Mouse (Mus musculus) midbrain, embryonic 14.5 days (tissue): ENCODE data around the gene Lingo1. TPM values are rescaled to one million over a fixed set of nuclear protein-coding genes. Genes with fewer than 3 reads are reported as not detected.

Source experiments
- ATAC-seq: fragments of 200-750 bp; cut with Nextera tagmentation; 2 replicates; pipeline ENCODE4 v1.8.0; 2017; ENCODE audit warnings: moderate number of reproducible peaks, moderate library complexity; ENCODE audit not compliant: low FRiP score, low TSS enrichment
- DNase-seq: peaks from one replicate; pipeline ENCODE4 v3.0.0-alpha.2; 2015
- H3K27ac ChIP-seq: fragments of 300-500 bp; sonication (generic); replicated peaks from 2 replicates; pipeline ENCODE4 v1.5.1; 2014; ENCODE audit warnings: mild to moderate bottlenecking, low read depth, low read length, moderate library complexity
- H3K27me3 ChIP-seq: fragments of 300-500 bp; sonication (generic); 2 replicates; pipeline ENCODE4 v1.6.1; 2014; ENCODE audit warnings: low read length, control low read depth, mixed read lengths; ENCODE audit not compliant: control insufficient read depth, insufficient read depth
- H3K36me3 ChIP-seq: fragments of 300-500 bp; sonication (generic); 2 replicates; pipeline ENCODE4 v1.6.1; 2014; ENCODE audit warnings: low read length, control low read depth; ENCODE audit not compliant: control insufficient read depth, insufficient read depth
- H3K4me1 ChIP-seq: fragments of 300-500 bp; sonication (generic); 2 replicates; pipeline ENCODE4 v1.6.1; 2014; ENCODE audit warnings: mild to moderate bottlenecking, antibody characterized with exemption, low read length, control low read depth; ENCODE audit not compliant: control insufficient read depth, insufficient read depth
- H3K4me2 ChIP-seq: fragments of 300-500 bp; sonication (generic); 2 replicates; pipeline ENCODE4 v1.6.1; 2014; ENCODE audit warnings: mild to moderate bottlenecking, low read length, moderate library complexity
- H3K4me3 ChIP-seq: fragments of 300-500 bp; sonication (generic); replicated peaks from 2 replicates; pipeline ENCODE4 v1.5.1; 2014; ENCODE audit warnings: low read depth, low read length
- H3K9ac ChIP-seq: fragments of 300-500 bp; sonication (generic); replicated peaks from 2 replicates; pipeline ENCODE4 v1.6.1; 2014; ENCODE audit warnings: mild to moderate bottlenecking, low read length, moderate library complexity
- H3K9me3 ChIP-seq: fragments of 300-500 bp; sonication (generic); 2 replicates; pipeline ENCODE4 v1.6.1; 2016; ENCODE audit warnings: low read length, control low read depth, mixed read lengths; ENCODE audit not compliant: control insufficient read depth
- WGBS: fragments of 180-500 bp; shearing (Covaris S2); extraction: QIAGEN DNeasy Blood & Tissue Kit; methylation state at CpG from one replicate; pipeline ENCODE4 v1.1.7; 2014; 5-methylcytosine and 5-hydroxymethylcytosine counted together
- polyA plus RNA-seq: library from polyadenylated mRNA; unstranded; fragments of >200 nt; fragmentation: Nextera tagmentation; extraction: Ambion mirVana; gene quantifications from 2 replicates; pipeline ENCODE4 v1.2.1, GENCODE M21; 2014

Lingo1 gene
- polyA plus RNA-seq, 1 experiment from 2014 or later: 49.4 TPM

GRCm38 (mm10) chr9:56662946-56663345, 133.3 kb downstream of the Lingo1 start:
- no peaks in the 10 kb centered on the region for H3K36me3 ChIP-seq
- H3K27ac ChIP-seq: no peak overlapping the region
- H3K4me3 ChIP-seq: no peak overlapping the region
- DNase-seq (no peak), ATAC-seq (no peak)
- 71% methylated on average over 7 of the region's 7 CpGs for WGBS
- no peaks in the 10 kb centered on the region for H3K27me3 ChIP-seq
- H3K9ac ChIP-seq: no peak overlapping the region
- H3K4me1 ChIP-seq: no peaks in the 10 kb centered on the region
- no peaks in the 10 kb centered on the region for H3K9me3 ChIP-seq
- no peak overlapping the region for H3K4me2 ChIP-seq

- no peak for ATAC-seq
- Histone ChIP-seq H3K27me3 (no peaks in the 10 kb centered on the region), H3K4me3 (no peak overlapping the region), H3K4me2 (no peak overlapping the region), H3K27ac (no peak overlapping the region), H3K9ac (no peak overlapping the region), H3K4me1 (0 out of 2 replicates have a peak, but pooled peaks cover 1% of the 10 kb centered on the region), H3K9me3 (no peaks in the 10 kb centered on the region), H3K36me3 (no peaks in the 10 kb centered on the region)
- DNase-seq: no peak
- 62% methylated on average over 3 of the region's 3 CpGs for WGBS
These were observed 133.9 kb downstream of the Lingo1 start for GRCm38 (mm10) chr9:56662405-56662804.

GRCm38 (mm10) chr9:56661217-56661840, 134.9 kb downstream of the Lingo1 start:
- H3K9me3 ChIP-seq: no peaks in the 10 kb centered on the region
- DNase-seq (no peak), ATAC-seq (no peak)
- no peak overlapping the region for H3K27ac ChIP-seq
- peaks cover 9% of the 10 kb centered on the region; the same call in 1 of the 2 replicates for H3K4me1 ChIP-seq
- 83% methylated on average over 3 of the region's 3 CpGs for WGBS
- no peak overlapping the region for H3K9ac ChIP-seq
- no peak overlapping the region for H3K4me3 ChIP-seq
- no peaks in the 10 kb centered on the region for H3K36me3 ChIP-seq
- no peak overlapping the region for H3K4me2 ChIP-seq
- H3K27me3 ChIP-seq: no peaks in the 10 kb centered on the region

- Histone ChIP-seq H3K4me2 (no peak overlapping the region), H3K27ac (no peak overlapping the region), H3K9me3 (no peaks in the 10 kb centered on the region), H3K9ac (no peak overlapping the region), H3K36me3 (no peaks in the 10 kb centered on the region), H3K4me3 (no peak overlapping the region), H3K4me1 (peaks cover 18% of the 10 kb centered on the region), H3K27me3 (0 out of 2 replicates have a peak, but pooled peaks cover 3% of the 10 kb centered on the region)
- no peak for ATAC-seq
- DNase-seq: no peak
- 84% methylated on average over 4 of the region's 4 CpGs for WGBS
These were observed 137.7 kb downstream of the Lingo1 start for GRCm38 (mm10) chr9:56658580-56658979.

- peaks cover 18% of the 10 kb centered on the region for H3K4me1 ChIP-seq
- 85% methylated on average over 6 of the region's 6 CpGs for WGBS
- no peak for ATAC-seq
- no peak overlapping the region for H3K27ac ChIP-seq
- 0 out of 2 replicates have a peak, but pooled peaks cover 3% of the 10 kb centered on the region for H3K27me3 ChIP-seq
- H3K9me3 ChIP-seq: no peaks in the 10 kb centered on the region
- H3K9ac ChIP-seq: no peak overlapping the region
- no peak for DNase-seq
- H3K4me2 ChIP-seq: no peak overlapping the region
- no peak overlapping the region for H3K4me3 ChIP-seq
- H3K36me3 ChIP-seq: no peaks in the 10 kb centered on the region
These were observed 138.3 kb downstream of the Lingo1 start for GRCm38 (mm10) chr9:56657996-56658398.

GRCm38 (mm10) chr9:56656766-56657542, 139.3 kb downstream of the Lingo1 start:
- DNase-seq: no peak
- no peaks in the 10 kb centered on the region for H3K36me3 ChIP-seq
- H3K4me1 ChIP-seq: peaks cover 18% of the 10 kb centered on the region
- H3K4me2 ChIP-seq: no peak overlapping the region
- no peak overlapping the region for H3K9ac ChIP-seq
- H3K27ac ChIP-seq: no peak overlapping the region
- ATAC-seq: no peak; the same call in 1 of the 2 replicates
- WGBS: 55% methylated on average over 16 of the region's 16 CpGs
- H3K4me3 ChIP-seq: no peak overlapping the region
- H3K9me3 ChIP-seq: no peaks in the 10 kb centered on the region
- 0 out of 2 replicates have a peak, but pooled peaks cover 3% of the 10 kb centered on the region for H3K27me3 ChIP-seq

GRCm38 (mm10) chr9:56655167-56655566, 141.1 kb downstream of the Lingo1 start:
- Histone ChIP-seq H3K27me3 (0 out of 2 replicates have a peak, but pooled peaks cover 3% of the 10 kb centered on the region), H3K4me3 (no peak overlapping the region), H3K36me3 (no peaks in the 10 kb centered on the region), H3K9me3 (no peaks in the 10 kb centered on the region), H3K9ac (no peak overlapping the region), H3K4me1 (peaks cover 18% of the 10 kb centered on the region), H3K4me2 (no peak overlapping the region), H3K27ac (no peak overlapping the region)
- DNase-seq (peak; percentile 70), ATAC-seq (no peak)
- WGBS: 25% methylated on average over 6 of the region's 6 CpGs

- WGBS: 73% methylated on average over 7 of the region's 7 CpGs
- DNase-seq: no peak
- H3K9me3 ChIP-seq: no peaks in the 10 kb centered on the region
- no peaks in the 10 kb centered on the region for H3K36me3 ChIP-seq
- no peak overlapping the region for H3K4me3 ChIP-seq
- H3K4me1 ChIP-seq: peaks cover 18% of the 10 kb centered on the region
- no peak overlapping the region for H3K9ac ChIP-seq
- H3K27me3 ChIP-seq: 0 out of 2 replicates have a peak, but pooled peaks cover 3% of the 10 kb centered on the region
- H3K27ac ChIP-seq: no peak overlapping the region
- no peak overlapping the region for H3K4me2 ChIP-seq
- no peak for ATAC-seq
These were observed 143.7 kb downstream of the Lingo1 start for GRCm38 (mm10) chr9:56652551-56652950.
